30 mouse cellular contexts compared by ENCODE assay signal in the genomic region with DNA sequence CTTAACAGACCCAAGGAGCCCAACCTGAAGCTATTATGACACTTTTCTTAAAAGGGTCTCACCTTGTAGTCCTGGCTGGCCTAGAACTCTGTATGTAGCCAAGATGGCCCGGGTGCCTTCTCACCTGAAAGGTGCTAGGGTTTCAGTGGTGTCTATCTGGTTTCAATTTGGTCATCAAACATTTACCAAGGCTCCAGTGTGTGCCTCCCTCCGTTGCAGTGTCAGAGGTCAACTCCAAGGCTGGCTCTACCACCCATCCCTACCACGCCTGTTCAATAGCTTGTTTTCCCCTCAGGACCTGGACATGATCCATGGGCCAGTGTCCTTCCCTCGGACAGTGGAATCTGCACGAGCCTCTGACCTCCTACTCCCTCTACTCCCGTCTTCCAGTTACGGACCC. TPM values are rescaled to one million over a fixed set of nuclear protein-coding genes. Genes with fewer than 3 reads are reported as not detected.
DNase-seq lines count a peak whose midpoint lies in the region; ATAC-seq and TF ChIP-seq lines count a peak whose summit lies in the region.
"Had no signal": no experiment of that assay in that cellular context is flagged by ENCODE, and none has a peak within 500 bp of the region (broad histone marks: within the 10 kb centered on the region; RNA-seq: fewer than 3 reads in every experiment).

No protein-coding gene starts in this region.

- ATAC-seq in hindbrain, embryonic 13.5 days (ENCODE audit: low FRiP score) = no peak
- ATAC-seq in hindbrain, embryonic 16.5 days = no peak
- ATAC-seq in liver, embryonic 15.5 days (ENCODE audit: insufficient read depth) = 0 out of 2 replicates have a peak, but pooled peaks have one; percentile 19
- ATAC-seq in liver, embryonic 12.5 days = no peak
- ATAC-seq: activated CD4-positive, CD25-positive, alpha-beta regulatory T cell, adult 4 months; hindbrain, postnatal 0 days; inflammation-experienced regulatory T-cells, adult 6 months had no signal

- H3K9ac ChIP-seq in hindbrain, embryonic 13.5 days = no peak overlapping the region
- H3K9ac ChIP-seq in hindbrain, embryonic 16.5 days (ENCODE audit: low read depth, low read length) = no peak overlapping the region
- no peak overlapping the region for H3K9ac ChIP-seq in liver, embryonic 15.5 days
- H3K9ac ChIP-seq in liver, embryonic 12.5 days = no peak overlapping the region
- H3K9ac ChIP-seq in MEL (ENCODE audit: control insufficient read depth, low read depth, low read length, poor library complexity, severe bottlenecking) = no peak overlapping the region
- H3K9ac ChIP-seq: embryonic facial prominence, embryonic 13.5 days; forebrain, embryonic 12.5 days; forebrain, embryonic 15.5 days; hindbrain, embryonic 12.5 days had no signal

- H3K27ac ChIP-seq in hindbrain, embryonic 13.5 days = 0 out of 2 replicates have a peak overlapping the region, but pooled peaks have one; percentile 23
- H3K27ac ChIP-seq in hindbrain, embryonic 16.5 days (ENCODE audit: low read depth, low read length) = no peak overlapping the region
- H3K27ac ChIP-seq in liver, embryonic 15.5 days (replicated peaks) = no peak overlapping the region
- H3K27ac ChIP-seq in liver, embryonic 12.5 days = no peak overlapping the region
- H3K27ac ChIP-seq in MEL (ENCODE audit: control insufficient read depth, low read depth, low read length) = no peak overlapping the region
- H3K27ac ChIP-seq: embryonic facial prominence, embryonic 13.5 days; forebrain, embryonic 12.5 days; forebrain, embryonic 15.5 days; hindbrain, embryonic 12.5 days; hindbrain, postnatal 0 days had no signal

- no peak for TF ChIP-seq CTCF in MEL (IDR thresholded peaks at IDR 0.05 in 2 of 3, conservative IDR thresholded peaks at IDR 0.05 in 1 of 3; ENCODE audit: control insufficient read depth in 1 of 3, insufficient read depth in 1 of 3, low read depth in 2 of 3, low read length in 3 of 3, poor library complexity in 1 of 3, severe bottlenecking in 1 of 3)

- no peaks in the 10 kb centered on the region for H3K79me2 ChIP-seq in MEL (ENCODE audit: control insufficient read depth, insufficient read depth, low read length, poor library complexity)

- TF ChIP-seq EP300 in MEL (IDR thresholded peaks at IDR 0.05; ENCODE audit: low read depth in 1 of 2, low read length in 2 of 2) = no peak

- no peaks in the 10 kb centered on the region for H3K9me3 ChIP-seq in hindbrain, embryonic 13.5 days
- H3K9me3 ChIP-seq in hindbrain, embryonic 16.5 days (ENCODE audit: control insufficient read depth, low read length) = no peaks in the 10 kb centered on the region
- H3K9me3 ChIP-seq in liver, embryonic 15.5 days (replicated peaks) = no peaks in the 10 kb centered on the region
- H3K9me3 ChIP-seq in liver, embryonic 12.5 days (replicated peaks) = no peaks in the 10 kb centered on the region
- H3K9me3 ChIP-seq in MEL (replicated peaks; ENCODE audit: insufficient read depth, low read length) = no peaks in the 10 kb centered on the region
- H3K9me3 ChIP-seq: embryonic facial prominence, embryonic 13.5 days; forebrain, embryonic 12.5 days; forebrain, embryonic 15.5 days; hindbrain, embryonic 12.5 days had no signal

- no peaks in the 10 kb centered on the region for H3K27me3 ChIP-seq in hindbrain, embryonic 13.5 days
- H3K27me3 ChIP-seq in hindbrain, embryonic 16.5 days (replicated peaks; ENCODE audit: control insufficient read depth, insufficient read depth, low read length) = no peaks in the 10 kb centered on the region
- H3K27me3 ChIP-seq in liver, embryonic 15.5 days = no peaks in the 10 kb centered on the region
- H3K27me3 ChIP-seq in liver, embryonic 12.5 days (replicated peaks) = no peaks in the 10 kb centered on the region
- H3K27me3 ChIP-seq in MEL (ENCODE audit: control insufficient read depth in 1 of 2, insufficient read depth in 2 of 2, low read length in 2 of 2) = no peaks in the 10 kb centered on the region
- H3K27me3 ChIP-seq: embryonic facial prominence, embryonic 13.5 days; forebrain, embryonic 12.5 days; forebrain, embryonic 15.5 days; hindbrain, embryonic 12.5 days had no signal

- no peak for DNase-seq in MEL (ENCODE audit: low read depth, low spot score)
- DNase-seq in naive thymus-derived CD4-positive, alpha-beta T cell, adult 2 months (ENCODE audit: low read depth) = peak; percentile 21
- no peak for DNase-seq in cerebellum, adult 9-11 months
- DNase-seq: adrenal gland, postnatal 10 days; adrenal gland, postnatal 36 days; B cell, adult 2 months; cerebellum, adult 18-20 months; cerebellum, adult 9-10 months; gastrocnemius, postnatal 25 days had no signal

- peaks cover 8% of the 10 kb centered on the region; the same call in 1 of the 2 replicates for H3K4me1 ChIP-seq in hindbrain, embryonic 13.5 days (replicated peaks)
- no peaks in the 10 kb centered on the region for H3K4me1 ChIP-seq in hindbrain, embryonic 16.5 days (ENCODE audit: control insufficient read depth, insufficient read depth, low read depth, low read length)
- peaks cover 12% of the 10 kb centered on the region for H3K4me1 ChIP-seq in liver, embryonic 15.5 days (replicated peaks)
- peaks cover 20% of the 10 kb centered on the region for H3K4me1 ChIP-seq in liver, embryonic 12.5 days
- H3K4me1 ChIP-seq in MEL (ENCODE audit: control insufficient read depth in 1 of 2, insufficient read depth in 2 of 2, low read length in 2 of 2) = 0 out of 4 replicates have a peak, but pooled peaks cover 0 to 3% of the 10 kb centered on the region in 2 experiments
- H3K4me1 ChIP-seq: embryonic facial prominence, embryonic 13.5 days; forebrain, embryonic 15.5 days had no signal

- TF ChIP-seq RAD21 in MEL (IDR thresholded peaks at IDR 0.05; ENCODE audit: low read depth, low read length) = no peak

- no peak overlapping the region for H3K4me2 ChIP-seq in hindbrain, embryonic 13.5 days
- H3K4me2 ChIP-seq in hindbrain, embryonic 16.5 days (ENCODE audit: low read length) = no peak overlapping the region
- H3K4me2 ChIP-seq in liver, embryonic 15.5 days = no peak overlapping the region
- H3K4me2 ChIP-seq in liver, embryonic 12.5 days = no peak overlapping the region
- H3K4me2 ChIP-seq: embryonic facial prominence, embryonic 13.5 days; forebrain, embryonic 12.5 days; forebrain, embryonic 15.5 days; heart, embryonic 11.5 days; hindbrain, embryonic 12.5 days had no signal

- H3K4me3 ChIP-seq in hindbrain, embryonic 13.5 days = no peak overlapping the region
- H3K4me3 ChIP-seq in hindbrain, embryonic 16.5 days (ENCODE audit: low read length) = no peak overlapping the region
- H3K4me3 ChIP-seq in liver, embryonic 15.5 days (replicated peaks) = no peak overlapping the region
- H3K4me3 ChIP-seq in liver, embryonic 12.5 days = no peak overlapping the region
- no peak overlapping the region for H3K4me3 ChIP-seq in MEL (ENCODE audit: control insufficient read depth in 1 of 2, insufficient read depth in 1 of 2, low read depth in 2 of 2, low read length in 2 of 2)
- H3K4me3 ChIP-seq: embryonic facial prominence, embryonic 13.5 days; erythroblast, embryonic 14.5 days; forebrain, embryonic 12.5 days; forebrain, embryonic 15.5 days; hindbrain, embryonic 12.5 days had no signal

- no peak for TF ChIP-seq POLR2A in MEL (IDR thresholded peaks at IDR 0.05; ENCODE audit: control insufficient read depth in 1 of 2, insufficient read depth in 1 of 2, low read depth in 1 of 2, low read length in 2 of 2, poor library complexity in 1 of 2)

- WGBS in hindbrain, embryonic 13.5 days = 82% methylated on average over 7 of the region's 7 CpGs
- 87% methylated on average over 7 of the region's 7 CpGs for WGBS in hindbrain, embryonic 16.5 days
- 69% methylated on average over 7 of the region's 7 CpGs for WGBS in liver, embryonic 15.5 days (ENCODE audit: insufficient replicate concordance)
- WGBS in liver, embryonic 12.5 days (ENCODE audit: insufficient replicate concordance) = 76% methylated on average over 7 of the region's 7 CpGs

- H3K36me3 ChIP-seq in hindbrain, embryonic 13.5 days = peaks cover 52% of the 10 kb centered on the region
- peaks cover 30% of the 10 kb centered on the region for H3K36me3 ChIP-seq in hindbrain, embryonic 16.5 days (ENCODE audit: control insufficient read depth, insufficient read depth, low read length)
- peaks cover 41% of the 10 kb centered on the region for H3K36me3 ChIP-seq in liver, embryonic 15.5 days (replicated peaks)
- H3K36me3 ChIP-seq in liver, embryonic 12.5 days = peaks cover 51% of the 10 kb centered on the region
- peaks cover 0 to 2% of the 10 kb centered on the region in 2 experiments; a peak in 1 of 4 replicates for H3K36me3 ChIP-seq in MEL (ENCODE audit: control insufficient read depth in 1 of 2, insufficient read depth in 2 of 2, low read length in 2 of 2)

RNA-seq across cellular contexts. Expression of gene Lman1l, which starts 3.7 kb away (rescaled TPM):
- polyA plus RNA-seq in hindbrain, embryonic 13.5 days (2015; fragmentation: Nextera tagmentation; extraction: Ambion mirVana) = not detected in 2 replicates
- not detected in 2 replicates for polyA plus RNA-seq in hindbrain, embryonic 16.5 days (2015; fragmentation: Nextera tagmentation; extraction: Ambion mirVana)
- polyA plus RNA-seq in liver, embryonic 15.5 days (2015; fragmentation: Nextera tagmentation; extraction: Ambion mirVana) = not detected in 2 replicates
- not detected in 2 replicates for polyA plus RNA-seq in liver, embryonic 12.5 days (2016; fragmentation: Nextera tagmentation; extraction: Ambion mirVana)
- 0.08 TPM in 1 of 2 replicates, not detected in the other for total RNA-seq in MEL (2012; rRNA removed)
- polyA plus RNA-seq in MEL (2012; ENCODE audit: insufficient read depth in 1 of 2, insufficient read length in 2 of 2, low read depth in 1 of 2, low replicate concordance in 2 of 2, missing spikeins in 1 of 2) = under 1 TPM in 1 of 2 experiments, not detected in 1; 0.11 TPM
- total RNA-seq: adrenal gland, postnatal 10 days; adrenal gland, postnatal 36 days; common myeloid progenitor, adult 5-6 weeks; gastrocnemius, adult 8-10 months; gastrocnemius, postnatal 25 days; heart, postnatal 25 days; hematopoietic stem cell, adult 5-6 weeks; hindbrain, postnatal 0 days had no signal
- polyA plus RNA-seq: activated CD4-positive, CD25-positive, alpha-beta regulatory T cell, adult 4 months; embryonic facial prominence, embryonic 13.5 days; erythroblast, embryonic 14.5 days; forebrain, embryonic 12.5 days; forebrain, embryonic 15.5 days; gonadal fat pad, adult 2 months; heart, embryonic 11.5 days; heart, postnatal 0 days; hindbrain, embryonic 12.5 days; hindbrain, postnatal 0 days had no signal

RNA-seq across cellular contexts. Expression of gene Cplx3, which starts 18.2 kb away (rescaled TPM):
- 0.21 and 0.48 TPM in 2 replicates for polyA plus RNA-seq in hindbrain, embryonic 13.5 days (2015; fragmentation: Nextera tagmentation; extraction: Ambion mirVana)
- 0.18 and 0.49 TPM in 2 replicates for polyA plus RNA-seq in hindbrain, embryonic 16.5 days (2015; fragmentation: Nextera tagmentation; extraction: Ambion mirVana)
- polyA plus RNA-seq in liver, embryonic 15.5 days (2015; fragmentation: Nextera tagmentation; extraction: Ambion mirVana) = not detected in 2 replicates
- polyA plus RNA-seq in liver, embryonic 12.5 days (2016; fragmentation: Nextera tagmentation; extraction: Ambion mirVana) = not detected in 2 replicates
- total RNA-seq in MEL (2012; rRNA removed) = not detected in 2 replicates
- not detected for polyA plus RNA-seq in MEL (2012; ENCODE audit: insufficient read depth in 1 of 2, insufficient read length in 2 of 2, low read depth in 1 of 2, low replicate concordance in 2 of 2, missing spikeins in 1 of 2)
- total RNA-seq: adrenal gland, postnatal 10 days; adrenal gland, postnatal 36 days; common myeloid progenitor, adult 5-6 weeks; gastrocnemius, adult 8-10 months; gastrocnemius, postnatal 25 days; heart, adult 8-10 months; heart, postnatal 25 days had no signal
- polyA plus RNA-seq: activated CD4-positive, CD25-positive, alpha-beta regulatory T cell, adult 4 months; embryonic facial prominence, embryonic 13.5 days; erythroblast, embryonic 14.5 days; gonadal fat pad, adult 2 months; heart, embryonic 11.5 days; heart, embryonic 14.5 days; inflammation-experienced regulatory T-cells, adult 6 months had no signal

RNA-seq across cellular contexts. Expression of gene Csk, which starts 29.1 kb away (rescaled TPM):
- 43.6 and 45.0 TPM in 2 replicates for polyA plus RNA-seq in hindbrain, embryonic 13.5 days (2015; fragmentation: Nextera tagmentation; extraction: Ambion mirVana)
- 49.0 and 58.4 TPM in 2 replicates for polyA plus RNA-seq in hindbrain, embryonic 16.5 days (2015; fragmentation: Nextera tagmentation; extraction: Ambion mirVana)
- 15.4 and 15.9 TPM in 2 replicates for polyA plus RNA-seq in liver, embryonic 15.5 days (2015; fragmentation: Nextera tagmentation; extraction: Ambion mirVana)
- polyA plus RNA-seq in liver, embryonic 12.5 days (2016; fragmentation: Nextera tagmentation; extraction: Ambion mirVana) = 27.0 and 27.8 TPM in 2 replicates
- 213 and 215 TPM in 2 replicates for total RNA-seq in MEL (2012; rRNA removed)
- polyA plus RNA-seq in MEL (2012; ENCODE audit: insufficient read depth in 1 of 2, insufficient read length in 2 of 2, low read depth in 1 of 2, low replicate concordance in 2 of 2, missing spikeins in 1 of 2) = 100 to 1,000 TPM in 1 of 2 experiments, not detected in 1; 338 TPM

RNA-seq across cellular contexts. Expression of gene Ulk3, which starts 35.0 kb away (rescaled TPM):
- 28.6 and 30.5 TPM in 2 replicates for polyA plus RNA-seq in hindbrain, embryonic 13.5 days (2015; fragmentation: Nextera tagmentation; extraction: Ambion mirVana)
- polyA plus RNA-seq in hindbrain, embryonic 16.5 days (2015; fragmentation: Nextera tagmentation; extraction: Ambion mirVana) = 32.0 and 33.9 TPM in 2 replicates
- 3.5 and 4.4 TPM in 2 replicates for polyA plus RNA-seq in liver, embryonic 15.5 days (2015; fragmentation: Nextera tagmentation; extraction: Ambion mirVana)
- polyA plus RNA-seq in liver, embryonic 12.5 days (2016; fragmentation: Nextera tagmentation; extraction: Ambion mirVana) = 6.4 and 9.0 TPM in 2 replicates
- 4.3 and 5.0 TPM in 2 replicates for total RNA-seq in MEL (2012; rRNA removed)
- polyA plus RNA-seq in MEL (2012; ENCODE audit: insufficient read depth in 1 of 2, insufficient read length in 2 of 2, low read depth in 1 of 2, low replicate concordance in 2 of 2, missing spikeins in 1 of 2) = 10 to 100 TPM in 1 of 2 experiments, not detected in 1; 11.9 TPM

RNA-seq across cellular contexts. Expression of gene Cyp1a2, which starts 59.2 kb away (rescaled TPM):
- not detected in 2 replicates for polyA plus RNA-seq in hindbrain, embryonic 13.5 days (2015; fragmentation: Nextera tagmentation; extraction: Ambion mirVana)
- polyA plus RNA-seq in hindbrain, embryonic 16.5 days (2015; fragmentation: Nextera tagmentation; extraction: Ambion mirVana) = not detected in 2 replicates
- 0.14 and 0.15 TPM in 2 replicates for polyA plus RNA-seq in liver, embryonic 15.5 days (2015; fragmentation: Nextera tagmentation; extraction: Ambion mirVana)
- not detected in 2 replicates for polyA plus RNA-seq in liver, embryonic 12.5 days (2016; fragmentation: Nextera tagmentation; extraction: Ambion mirVana)
- total RNA-seq in MEL (2012; rRNA removed) = not detected in 2 replicates
- polyA plus RNA-seq in MEL (2012; ENCODE audit: insufficient read depth in 1 of 2, insufficient read length in 2 of 2, low read depth in 1 of 2, low replicate concordance in 2 of 2, missing spikeins in 1 of 2) = not detected
- total RNA-seq: common myeloid progenitor, adult 5-6 weeks; gastrocnemius, adult 8-10 months; gastrocnemius, postnatal 25 days; heart, adult 8-10 months; heart, postnatal 25 days; hematopoietic stem cell, adult 5-6 weeks; hindbrain, postnatal 0 days had no signal
- polyA plus RNA-seq: activated CD4-positive, CD25-positive, alpha-beta regulatory T cell, adult 4 months; embryonic facial prominence, embryonic 13.5 days; erythroblast, embryonic 14.5 days; forebrain, embryonic 12.5 days; forebrain, embryonic 15.5 days; heart, embryonic 11.5 days; heart, embryonic 14.5 days; heart, postnatal 0 days; hindbrain, embryonic 12.5 days; hindbrain, postnatal 0 days; inflammation-experienced regulatory T-cells, adult 6 months had no signal
